ENCODE assay signal across 8 mouse cellular contexts in genomic region chr16:8566115-8566711, GRCm38 (mm10). TPM values are rescaled to one million over a fixed set of nuclear protein-coding genes. Genes with fewer than 3 reads are reported as not detected.
A peak's percentile ranks its signal among the peaks of the same experiment; 100 is the strongest.
DNase-seq lines count a peak whose midpoint lies in the region; ATAC-seq and TF ChIP-seq lines count a peak whose summit lies in the region.

No protein-coding gene starts in this region.

- peaks cover 52% of the 10 kb centered on the region for H3K4me1 ChIP-seq in liver, adult 2 months (ENCODE audit: control insufficient read depth, insufficient read depth, low read length)
- peaks cover 8% of the 10 kb centered on the region for H3K4me1 ChIP-seq in liver, embryonic 11.5 days (replicated peaks; ENCODE audit: control insufficient read depth, insufficient read depth, low read length)
- no peaks in the 10 kb centered on the region for H3K4me1 ChIP-seq in embryonic facial prominence, embryonic 14.5 days (ENCODE audit: control insufficient read depth, insufficient read depth, low read length)
- H3K4me1 ChIP-seq in limb, embryonic 11.5 days (ENCODE audit: control insufficient read depth, insufficient read depth, low read length) = peaks cover 5% of the 10 kb centered on the region; the same call in 1 of the 2 replicates
- peaks cover 40% of the 10 kb centered on the region for H3K4me1 ChIP-seq in small intestine, adult 2 months (ENCODE audit: control insufficient read depth, insufficient read depth, insufficient read length, low read length)

- H3K27me3 ChIP-seq in liver, adult 2 months (ENCODE audit: control insufficient read depth, insufficient read depth, low read length) = no peaks in the 10 kb centered on the region
- H3K27me3 ChIP-seq in liver, embryonic 11.5 days (replicated peaks; ENCODE audit: control insufficient read depth, insufficient read depth, low read length) = no peaks in the 10 kb centered on the region
- H3K27me3 ChIP-seq in embryonic facial prominence, embryonic 14.5 days (replicated peaks; ENCODE audit: control insufficient read depth, insufficient read depth, low read length) = no peaks in the 10 kb centered on the region
- no peaks in the 10 kb centered on the region for H3K27me3 ChIP-seq in limb, embryonic 11.5 days (ENCODE audit: control insufficient read depth, insufficient read depth, low read length)
- no peaks in the 10 kb centered on the region for H3K27me3 ChIP-seq in small intestine, adult 2 months (ENCODE audit: control insufficient read depth, insufficient read depth, low read length)

- ATAC-seq in liver, embryonic 11.5 days (replicated peaks; ENCODE audit: low FRiP score) = no peak; the same call in 1 of the 2 replicates
- ATAC-seq in embryonic facial prominence, embryonic 14.5 days (ENCODE audit: low read depth) = no peak
- ATAC-seq in limb, embryonic 11.5 days (ENCODE audit: insufficient number of reproducible peaks, low FRiP score, low TSS enrichment, low read depth) = no peak

- H3K9ac ChIP-seq in liver, adult 2 months (ENCODE audit: low read depth, low read length) = no peak overlapping the region
- no peak overlapping the region for H3K9ac ChIP-seq in liver, embryonic 11.5 days (ENCODE audit: low read depth, low read length)
- no peak overlapping the region for H3K9ac ChIP-seq in embryonic facial prominence, embryonic 14.5 days (ENCODE audit: low read depth, low read length)
- H3K9ac ChIP-seq in limb, embryonic 11.5 days (ENCODE audit: low read length) = no peak overlapping the region

- no peak for TF ChIP-seq CTCF in liver, adult 2 months (IDR thresholded peaks at IDR 0.05; ENCODE audit: low read depth, low read length)
- TF ChIP-seq CTCF in small intestine, adult 2 months (IDR thresholded peaks at IDR 0.05; ENCODE audit: extremely low read depth, insufficient read length, insufficient replicate concordance, low read depth, low read length) = no peak

- peak; percentile 93 for DNase-seq in liver, adult 2 months (ENCODE audit: extremely low read depth, low read depth, low spot score)
- no peak for DNase-seq in liver, embryonic 11.5 days (ENCODE audit: low spot score)
- peak; percentile 27 for DNase-seq in embryonic facial prominence, embryonic 14.5 days (ENCODE audit: low spot score)
- DNase-seq in limb, embryonic 11.5 days (ENCODE audit: low spot score) = peak; percentile 41
- DNase-seq in kidney, postnatal 10 days = no peak
- DNase-seq in cerebellum, postnatal 36 days = no peak
- DNase-seq in urinary bladder, postnatal 25 days (ENCODE audit: low spot score) = no peak

- no peak for TF ChIP-seq POLR2A in liver, adult 2 months (IDR thresholded peaks at IDR 0.05; ENCODE audit: extremely low read depth, insufficient read depth, low read length)
- TF ChIP-seq POLR2A in small intestine, adult 2 months (IDR thresholded peaks at IDR 0.05; ENCODE audit: low read depth, low read length) = no peak

- WGBS in liver, adult 2 months = 16% methylated on average over 3 of the region's 3 CpGs
- 48% methylated on average over 3 of the region's 3 CpGs for WGBS in liver, embryonic 11.5 days
- 20% methylated on average over 3 of the region's 3 CpGs for WGBS in embryonic facial prominence, embryonic 14.5 days
- WGBS in limb, embryonic 11.5 days = 30% methylated on average over 3 of the region's 3 CpGs
- 14% methylated on average over 3 of the region's 3 CpGs for WGBS in small intestine, adult 2 months

- H3K79me2 ChIP-seq in liver, adult 2 months (ENCODE audit: control insufficient read depth, insufficient read depth, low read length) = peaks cover 5% of the 10 kb centered on the region; the same call in 1 of the 2 replicates

- H3K4me2 ChIP-seq in liver, embryonic 11.5 days = no peak overlapping the region
- H3K4me2 ChIP-seq in embryonic facial prominence, embryonic 14.5 days (ENCODE audit: low read depth, low read length) = no peak overlapping the region
- no peak overlapping the region for H3K4me2 ChIP-seq in limb, embryonic 11.5 days (ENCODE audit: low read depth, severe bottlenecking)

- H3K36me3 ChIP-seq in liver, adult 2 months (ENCODE audit: control insufficient read depth, insufficient read depth, low read length) = no peaks in the 10 kb centered on the region
- H3K36me3 ChIP-seq in liver, embryonic 11.5 days (ENCODE audit: control insufficient read depth, insufficient read depth, low read length) = no peaks in the 10 kb centered on the region
- no peaks in the 10 kb centered on the region for H3K36me3 ChIP-seq in embryonic facial prominence, embryonic 14.5 days (ENCODE audit: control insufficient read depth, insufficient read depth, low read length)
- H3K36me3 ChIP-seq in limb, embryonic 11.5 days (ENCODE audit: control insufficient read depth, insufficient read depth, low read length) = no peaks in the 10 kb centered on the region
- no peaks in the 10 kb centered on the region for H3K36me3 ChIP-seq in small intestine, adult 2 months (ENCODE audit: control insufficient read depth, insufficient read depth, low read length)

- no peaks in the 10 kb centered on the region for H3K9me3 ChIP-seq in liver, embryonic 11.5 days (ENCODE audit: control insufficient read depth, low read length)
- no peaks in the 10 kb centered on the region for H3K9me3 ChIP-seq in embryonic facial prominence, embryonic 14.5 days (ENCODE audit: control insufficient read depth, low read length)
- no peaks in the 10 kb centered on the region for H3K9me3 ChIP-seq in limb, embryonic 11.5 days (ENCODE audit: control insufficient read depth, low read length)

- H3K27ac ChIP-seq in liver, adult 2 months (replicated peaks; ENCODE audit: insufficient read depth, low read depth, low read length) = peak overlapping the region; percentile 35
- H3K27ac ChIP-seq in liver, embryonic 11.5 days (ENCODE audit: low read depth, low read length) = no peak overlapping the region; the same call in 1 of the 2 replicates
- H3K27ac ChIP-seq in embryonic facial prominence, embryonic 14.5 days (replicated peaks; ENCODE audit: low read depth, low read length) = no peak overlapping the region
- no peak overlapping the region for H3K27ac ChIP-seq in limb, embryonic 11.5 days (replicated peaks; ENCODE audit: low read depth, low read length)
- peak overlapping the region; percentile 94 for H3K27ac ChIP-seq in small intestine, adult 2 months (ENCODE audit: insufficient read depth, low read depth, low read length)

- no peak overlapping the region for H3K4me3 ChIP-seq in liver, adult 2 months (ENCODE audit: insufficient read depth, low read depth, low read length)
- H3K4me3 ChIP-seq in liver, embryonic 11.5 days (ENCODE audit: low read depth, low read length) = no peak overlapping the region
- no peak overlapping the region for H3K4me3 ChIP-seq in embryonic facial prominence, embryonic 14.5 days (ENCODE audit: low read depth, low read length)
- H3K4me3 ChIP-seq in limb, embryonic 11.5 days (ENCODE audit: low read depth, low read length) = no peak overlapping the region
- no peak overlapping the region for H3K4me3 ChIP-seq in small intestine, adult 2 months (ENCODE audit: low read depth, low read length)

RNA-seq across cellular contexts. Expression of gene Abat, which starts 53.0 kb away (rescaled TPM):
- 150 and 169 TPM in 2 replicates for total RNA-seq in liver, adult 2 months (2014; rRNA removed)
- polyA plus RNA-seq in liver, adult 2 months (2012; rRNA removed) = 168 and 227 TPM in 2 replicates
- 25.6 and 29.2 TPM in 2 replicates for polyA plus RNA-seq in liver, embryonic 11.5 days (2014; fragmentation: Nextera tagmentation; extraction: Ambion mirVana)
- 18.0 and 20.6 TPM in 2 replicates for polyA plus RNA-seq in embryonic facial prominence, embryonic 14.5 days (2014; fragmentation: Nextera tagmentation; extraction: Ambion mirVana)
- 18.5 and 23.3 TPM in 2 replicates for polyA plus RNA-seq in limb, embryonic 11.5 days (2014; fragmentation: Nextera tagmentation; extraction: Ambion mirVana)
- 7.8 and 22.0 TPM in 2 replicates for polyA plus RNA-seq in small intestine, adult 2 months (2012; rRNA removed)

Comparison
In these comparisons a context has a peak if more than half of its experiments do, and no peak if none do; other contexts are left out.
1. DNase-seq: peak in liver, adult 2 months (single experiment), embryonic facial prominence, embryonic 14.5 days (single experiment) and limb, embryonic 11.5 days (single experiment); none in liver, embryonic 11.5 days (single experiment), kidney, postnatal 10 days (single experiment), cerebellum, postnatal 36 days (0 of 2) and urinary bladder, postnatal 25 days (single experiment).
2. H3K27ac ChIP-seq: peak in liver, adult 2 months (single experiment) and small intestine, adult 2 months (single experiment); none in liver, embryonic 11.5 days (single experiment), embryonic facial prominence, embryonic 14.5 days (single experiment) and limb, embryonic 11.5 days (single experiment).